Mouse (Mus musculus): ENCODE measurements around the gene Sgca. TPM values are rescaled to one million over a fixed set of nuclear protein-coding genes. Genes with fewer than 3 reads are reported as not detected.

Sgca gene
- polyA plus RNA-seq, 1 experiment from 2014 or later = not detected

DNA sequence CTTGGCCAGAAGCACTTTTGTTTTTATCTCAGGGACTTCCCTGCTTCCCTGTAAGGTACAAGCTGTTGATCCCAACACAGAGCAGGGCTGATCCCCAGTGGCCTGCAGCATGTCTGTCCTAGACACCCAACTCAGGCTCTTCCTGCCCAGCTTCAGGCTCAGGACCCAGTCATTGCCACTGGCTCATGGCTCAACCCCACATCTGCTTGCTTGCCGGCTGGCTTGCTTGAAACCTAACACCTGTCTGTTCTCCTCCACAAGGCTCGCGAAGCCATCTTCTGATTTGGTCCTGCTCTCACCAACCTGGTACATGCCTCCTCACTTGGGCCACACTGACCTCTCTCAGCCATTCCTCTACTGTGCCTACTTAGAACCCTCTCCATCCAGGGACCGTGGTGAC lies 46.0 kb downstream of the Sgca start:
- H3K4me3 ChIP-seq (ENCODE audit: low read depth, low read length) = no peak overlapping the region
- no peak overlapping the region for H3K9ac ChIP-seq
- H3K27me3 ChIP-seq (ENCODE audit: insufficient read depth, low read length) = no peaks in the 10 kb centered on the region
- H3K4me1 ChIP-seq (ENCODE audit: insufficient read depth) = peaks cover 47% of the 10 kb centered on the region
- 0 out of 2 replicates have a peak overlapping the region, but pooled peaks have one; percentile 54 for H3K4me2 ChIP-seq
- TF ChIP-seq CTCF (IDR thresholded peaks at IDR 0.05; ENCODE audit: low read depth) = no peak
- peak overlapping the region; percentile 97 for H3K27ac ChIP-seq (ENCODE audit: low read depth)
- no peak for DNase-seq
- H3K36me3 ChIP-seq (ENCODE audit: insufficient read depth) = no peaks in the 10 kb centered on the region
- H3K9me3 ChIP-seq (ENCODE audit: low read depth, low read length) = no peaks in the 10 kb centered on the region
- ATAC-seq (ENCODE audit: insufficient read depth) = no peak
- WGBS = 47% methylated on average over 4 of the region's 4 CpGs

DNA sequence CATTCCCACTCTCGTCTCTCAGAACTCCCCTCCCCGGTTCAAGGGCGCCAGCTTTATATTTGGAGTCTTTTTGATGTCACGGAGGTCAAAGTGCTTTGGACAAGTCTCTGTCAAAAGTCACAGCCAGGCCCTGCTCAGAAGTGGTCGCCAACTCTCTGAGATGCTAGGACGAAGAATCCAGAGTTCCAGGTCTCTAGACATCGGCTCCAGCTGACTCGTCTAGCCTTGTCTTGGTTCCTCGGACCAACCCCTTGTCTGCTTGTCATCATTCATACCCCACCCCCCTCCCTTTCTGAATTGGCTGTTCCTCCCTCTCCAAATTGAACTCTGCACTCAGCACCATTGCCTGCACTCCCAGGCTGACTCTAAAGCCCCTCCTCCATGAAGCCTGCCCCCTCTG lies 46.5 kb downstream of the Sgca start:
- Histone ChIP-seq H3K27ac (ENCODE audit: low read depth) (peak overlapping the region; percentile 97), H3K27me3 (ENCODE audit: insufficient read depth, low read length) (no peaks in the 10 kb centered on the region), H3K4me2 (peak overlapping the region; percentile 54), H3K9ac (no peak overlapping the region), H3K9me3 (ENCODE audit: low read depth, low read length) (no peaks in the 10 kb centered on the region), H3K4me1 (ENCODE audit: insufficient read depth) (peaks cover 44% of the 10 kb centered on the region), H3K4me3 (ENCODE audit: low read depth, low read length) (no peak overlapping the region), H3K36me3 (ENCODE audit: insufficient read depth) (no peaks in the 10 kb centered on the region)
- ATAC-seq (ENCODE audit: insufficient read depth) (no peak; the same call in 1 of the 2 replicates), DNase-seq (peak; percentile 68)
- 23% methylated on average over 9 of the region's 9 CpGs for WGBS
- TF ChIP-seq CTCF (IDR thresholded peaks at IDR 0.05; ENCODE audit: low read depth) = no peak

DNA sequence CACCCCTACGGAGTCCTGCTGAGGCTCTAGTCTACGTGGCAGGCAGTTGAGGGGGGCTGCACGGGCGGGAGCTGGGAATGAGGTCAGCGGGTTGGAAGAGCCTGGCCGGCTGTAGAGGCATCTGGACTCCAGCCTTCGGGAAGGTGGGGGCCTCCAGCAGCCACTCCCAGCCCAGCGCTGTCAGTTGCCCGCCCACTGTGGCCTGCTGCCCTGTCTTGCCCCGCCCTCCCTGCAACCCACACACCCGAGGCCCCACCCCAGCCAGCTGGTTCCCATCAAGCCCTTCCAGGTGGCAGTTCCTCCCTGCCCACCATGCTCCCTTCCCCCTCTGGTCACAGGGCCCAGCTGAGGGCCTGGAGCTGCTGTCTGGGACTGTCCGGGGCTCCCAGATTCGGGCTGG lies 47.3 kb downstream of the Sgca start:
- 2% methylated on average over 13 of the region's 13 CpGs for WGBS
- peak; percentile 96 for DNase-seq
- Histone ChIP-seq H3K4me1 (ENCODE audit: insufficient read depth) (peaks cover 36% of the 10 kb centered on the region), H3K4me2 (peak overlapping the region; percentile 54), H3K9ac (peak overlapping the region; percentile 45), H3K36me3 (ENCODE audit: insufficient read depth) (no peaks in the 10 kb centered on the region), H3K9me3 (ENCODE audit: low read depth, low read length) (no peaks in the 10 kb centered on the region), H3K4me3 (ENCODE audit: low read depth, low read length) (no peak overlapping the region), H3K27me3 (ENCODE audit: insufficient read depth, low read length) (no peaks in the 10 kb centered on the region), H3K27ac (ENCODE audit: low read depth) (peak overlapping the region; percentile 97)
- peak; percentile 92 for ATAC-seq (ENCODE audit: insufficient read depth)
- no peak for TF ChIP-seq CTCF (IDR thresholded peaks at IDR 0.05; ENCODE audit: low read depth)

DNA sequence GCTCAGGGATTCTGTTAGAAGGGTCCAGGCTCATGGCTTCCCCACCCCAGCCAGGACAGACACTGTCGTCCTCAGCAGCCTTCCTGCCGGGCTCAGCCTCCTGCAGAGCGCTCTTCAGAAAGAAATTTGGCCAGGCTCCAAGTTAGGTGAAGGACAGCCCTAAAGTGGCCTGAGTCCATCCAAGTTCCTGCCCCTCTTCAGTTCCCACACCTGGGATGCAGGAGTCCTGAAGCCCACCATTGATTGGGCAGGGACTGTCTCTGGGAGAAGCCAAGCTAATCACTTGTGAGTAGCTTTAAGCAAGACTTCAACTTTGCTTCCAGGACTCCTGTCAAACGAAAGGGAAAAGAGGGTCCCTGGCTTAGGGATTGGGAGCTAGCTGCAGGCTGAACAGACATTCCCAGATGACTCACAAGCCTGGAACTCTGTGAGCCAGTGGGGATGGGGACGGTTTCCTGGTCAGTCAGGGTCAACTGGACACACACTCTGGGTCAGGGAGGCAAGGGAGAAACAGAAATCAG lies 48.3 kb downstream of the Sgca start:
- no peak for TF ChIP-seq CTCF (IDR thresholded peaks at IDR 0.05; ENCODE audit: low read depth)
- peak; percentile 79 for DNase-seq
- H3K36me3 ChIP-seq (ENCODE audit: insufficient read depth) = no peaks in the 10 kb centered on the region
- peak overlapping the region; percentile 54; the same call in 1 of the 2 replicates for H3K4me2 ChIP-seq
- H3K4me3 ChIP-seq (ENCODE audit: low read depth, low read length) = no peak overlapping the region
- peak overlapping the region; percentile 97 for H3K27ac ChIP-seq (ENCODE audit: low read depth)
- peak overlapping the region; percentile 26 for H3K9ac ChIP-seq
- 6% methylated on average over 5 of the region's 5 CpGs for WGBS
- no peaks in the 10 kb centered on the region for H3K9me3 ChIP-seq (ENCODE audit: low read depth, low read length)
- peaks cover 30% of the 10 kb centered on the region for H3K4me1 ChIP-seq (ENCODE audit: insufficient read depth)
- no peaks in the 10 kb centered on the region for H3K27me3 ChIP-seq (ENCODE audit: insufficient read depth, low read length)
- ATAC-seq (ENCODE audit: insufficient read depth) = no peak

DNA sequence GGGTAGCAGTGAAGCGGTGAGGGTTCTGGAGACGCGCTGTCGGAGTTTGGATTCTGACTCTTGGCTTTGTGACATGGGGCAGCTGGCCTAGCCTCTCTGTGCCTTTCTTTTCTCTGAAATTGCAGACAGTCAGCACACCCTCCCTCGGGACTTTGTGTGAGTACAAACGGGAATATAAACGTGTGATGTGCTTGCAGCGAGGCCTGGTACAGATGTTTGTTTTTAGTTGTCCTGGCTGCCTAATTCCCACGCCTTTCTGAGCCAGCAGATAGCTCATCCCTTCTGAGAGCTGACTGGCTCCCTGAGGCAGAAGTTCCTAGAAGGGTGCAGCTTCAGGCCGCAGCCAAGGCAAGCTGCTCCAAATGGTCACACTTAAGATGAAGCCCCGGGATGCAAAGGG lies 49.7 kb downstream of the Sgca start:
- Histone ChIP-seq H3K4me2 (no peak overlapping the region), H3K9ac (no peak overlapping the region; the same call in 1 of the 2 replicates), H3K36me3 (ENCODE audit: insufficient read depth) (no peaks in the 10 kb centered on the region), H3K4me3 (ENCODE audit: low read depth, low read length) (no peak overlapping the region), H3K27me3 (ENCODE audit: insufficient read depth, low read length) (no peaks in the 10 kb centered on the region), H3K9me3 (ENCODE audit: low read depth, low read length) (no peaks in the 10 kb centered on the region), H3K27ac (ENCODE audit: low read depth) (peak overlapping the region; percentile 43; the same call in 1 of the 2 replicates), H3K4me1 (ENCODE audit: insufficient read depth) (peaks cover 30% of the 10 kb centered on the region)
- peak; percentile 49 for DNase-seq
- WGBS = 39% methylated on average over 11 of the region's 11 CpGs
- no peak for TF ChIP-seq CTCF (IDR thresholded peaks at IDR 0.05; ENCODE audit: low read depth)
- no peak for ATAC-seq (ENCODE audit: insufficient read depth)

DNA sequence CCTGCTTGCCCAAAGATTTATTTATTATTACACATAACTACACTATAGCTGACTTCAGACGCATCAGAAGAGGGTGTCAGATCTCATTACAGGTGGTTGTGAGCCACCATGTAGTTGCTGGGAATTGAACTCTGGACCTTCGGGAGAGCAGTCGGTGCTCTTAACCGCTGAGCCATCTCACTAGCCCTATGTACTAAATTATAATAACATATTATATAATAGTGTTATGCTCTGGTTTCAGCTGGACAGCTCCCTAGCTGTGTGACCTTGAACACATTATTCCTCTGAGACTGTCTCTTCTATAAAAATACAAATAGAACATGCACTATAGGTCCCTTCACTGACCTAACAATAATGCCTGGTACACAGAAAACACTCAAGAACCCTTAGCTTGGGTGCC lies 51.1 kb downstream of the Sgca start:
- H3K36me3 ChIP-seq (ENCODE audit: insufficient read depth) = no peaks in the 10 kb centered on the region
- no peak for DNase-seq
- no peak overlapping the region for H3K9ac ChIP-seq
- no peaks in the 10 kb centered on the region for H3K27me3 ChIP-seq (ENCODE audit: insufficient read depth, low read length)
- no peak overlapping the region for H3K27ac ChIP-seq (ENCODE audit: low read depth)
- no peak for ATAC-seq (ENCODE audit: insufficient read depth)
- H3K4me3 ChIP-seq (ENCODE audit: low read depth, low read length) = no peak overlapping the region
- peaks cover 30% of the 10 kb centered on the region for H3K4me1 ChIP-seq (ENCODE audit: insufficient read depth)
- no peak overlapping the region for H3K4me2 ChIP-seq
- TF ChIP-seq CTCF (IDR thresholded peaks at IDR 0.05; ENCODE audit: low read depth) = no peak
- WGBS = 90% methylated on average over 4 of the region's 4 CpGs
- no peaks in the 10 kb centered on the region for H3K9me3 ChIP-seq (ENCODE audit: low read depth, low read length)

DNA sequence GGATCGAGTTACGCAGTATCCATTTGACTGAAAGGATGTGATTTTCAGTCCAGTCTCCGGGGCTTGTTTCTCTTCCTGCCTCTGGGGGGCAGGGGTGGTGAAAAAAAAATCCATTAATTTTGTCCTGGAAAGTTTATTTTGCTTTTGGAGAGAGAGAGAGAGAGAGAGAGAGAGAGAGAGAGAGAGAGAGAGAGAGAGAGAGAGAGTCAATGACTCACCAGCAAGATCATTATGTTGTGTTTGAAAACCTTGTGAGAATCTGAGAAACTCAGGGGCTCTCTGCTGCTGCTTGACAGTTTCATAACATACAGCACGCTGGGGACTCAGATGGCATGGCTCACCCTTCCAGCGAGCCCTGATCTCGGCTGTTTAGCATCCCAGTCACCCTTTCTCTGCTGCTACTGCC lies 55.1 kb downstream of the Sgca start:
- H3K9me3 ChIP-seq (ENCODE audit: low read depth, low read length) = no peaks in the 10 kb centered on the region
- no peak overlapping the region for H3K9ac ChIP-seq
- H3K4me3 ChIP-seq (ENCODE audit: low read depth, low read length) = no peak overlapping the region
- no peak for TF ChIP-seq CTCF (IDR thresholded peaks at IDR 0.05; ENCODE audit: low read depth)
- ATAC-seq (ENCODE audit: insufficient read depth) (no peak), DNase-seq (peak; percentile 73)
- WGBS = 15% methylated on average over 6 of the region's 6 CpGs
- H3K4me2 ChIP-seq = no peak overlapping the region
- no peaks in the 10 kb centered on the region for H3K27me3 ChIP-seq (ENCODE audit: insufficient read depth, low read length)
- peaks cover 9% of the 10 kb centered on the region for H3K4me1 ChIP-seq (ENCODE audit: insufficient read depth)
- H3K36me3 ChIP-seq (ENCODE audit: insufficient read depth) = no peaks in the 10 kb centered on the region
- peak overlapping the region; percentile 8; the same call in 1 of the 2 replicates for H3K27ac ChIP-seq (ENCODE audit: low read depth)
